Mouse (Mus musculus) frontal cortex, adult 2 months (tissue): Measurements from ENCODE around the gene Bcl9. TPM values are rescaled to one million over a fixed set of nuclear protein-coding genes. Genes with fewer than 3 reads are reported as not detected.

Experiments
- DNase-seq, 2 experiments: peaks; one replicate each; pipeline ENCODE4 v3.0.0; 2022; ENCODE audit warnings: low spot score in 1 of 2; ENCODE audit errors: extremely low spot score in 1 of 2
- polyA plus RNA-seq: library from polyadenylated mRNA; depleted of rRNA; stranded (reverse); fragments of >200 nt; gene quantifications from 2 replicates; pipeline ENCODE4 v1.2.3, GENCODE M21; 2012

The Bcl9 gene
- polyA plus RNA-seq, 1 experiment, result 20.7 TPM

DNA sequence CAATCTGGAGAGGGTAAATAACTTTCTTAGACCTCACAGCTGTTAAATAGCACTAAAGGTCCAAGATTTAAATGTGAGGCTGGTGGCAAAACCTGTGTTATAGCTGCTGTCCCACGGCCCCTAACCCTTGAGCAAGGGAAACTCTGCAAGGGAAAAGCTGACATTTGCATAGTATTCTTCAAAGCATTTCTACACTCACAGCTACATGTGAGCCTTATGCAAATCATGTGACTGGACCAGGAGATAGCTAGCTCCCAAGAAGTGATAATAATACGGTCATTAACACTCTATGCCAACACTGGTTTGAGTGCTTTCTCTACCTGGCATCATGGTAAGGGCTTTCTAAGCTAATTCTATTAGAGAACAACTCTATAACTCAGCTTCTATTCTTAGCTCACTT, 60.3 kb downstream of the Bcl9 start:
- no peak for DNase-seq

GRCm38 (mm10) chr3:97234797-97235196, 62.9 kb downstream of the Bcl9 start:
- DNase-seq, result peak; percentile 57 to 68

DNA sequence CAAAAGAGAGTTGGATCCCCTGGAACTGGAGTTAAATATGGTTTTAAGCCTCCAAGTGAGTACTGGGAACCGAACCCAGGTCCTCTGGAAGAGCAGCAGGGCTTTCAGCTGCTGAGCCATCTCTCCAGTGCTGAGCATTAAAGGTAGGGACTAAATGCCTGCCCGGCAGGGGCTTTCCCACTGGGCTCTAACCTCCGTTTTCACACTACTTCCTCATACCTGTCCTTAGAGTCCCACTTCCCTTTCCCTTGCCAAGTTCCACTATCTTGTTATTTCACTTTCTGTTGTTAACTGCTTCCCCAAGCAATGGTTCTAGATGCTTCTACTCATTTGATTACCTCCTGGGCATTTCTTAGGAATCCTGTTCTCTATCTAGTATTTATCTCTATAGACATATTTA, 65.4 kb downstream of the Bcl9 start:
- DNase-seq, result no peak

GRCm38 (mm10) chr3:97231857-97232256, 65.9 kb downstream of the Bcl9 start:
- DNase-seq, result no peak

GRCm38 (mm10) chr3:97230631-97231404, 66.9 kb downstream of the Bcl9 start:
- DNase-seq, result no peak

DNA sequence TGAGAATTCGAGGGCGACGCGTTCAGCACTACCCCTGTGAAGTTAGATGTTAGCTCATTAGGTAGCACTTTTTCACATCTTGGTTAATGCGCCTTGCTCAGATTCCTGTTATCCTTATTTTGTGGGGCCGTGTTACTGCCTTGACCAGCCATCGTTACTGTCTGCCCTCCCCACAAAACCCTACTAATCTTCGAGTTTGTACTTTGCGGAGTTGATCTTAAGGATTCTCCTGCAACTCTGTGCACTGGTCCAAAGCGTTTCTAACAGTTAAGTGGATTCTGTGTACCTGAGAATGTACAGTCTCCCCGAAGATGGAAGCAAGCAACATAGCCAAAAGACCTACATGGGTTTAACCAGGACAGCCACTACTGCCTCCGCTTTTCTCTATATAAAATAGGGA, 69.3 kb downstream of the Bcl9 start:
- no peak for DNase-seq

DNA sequence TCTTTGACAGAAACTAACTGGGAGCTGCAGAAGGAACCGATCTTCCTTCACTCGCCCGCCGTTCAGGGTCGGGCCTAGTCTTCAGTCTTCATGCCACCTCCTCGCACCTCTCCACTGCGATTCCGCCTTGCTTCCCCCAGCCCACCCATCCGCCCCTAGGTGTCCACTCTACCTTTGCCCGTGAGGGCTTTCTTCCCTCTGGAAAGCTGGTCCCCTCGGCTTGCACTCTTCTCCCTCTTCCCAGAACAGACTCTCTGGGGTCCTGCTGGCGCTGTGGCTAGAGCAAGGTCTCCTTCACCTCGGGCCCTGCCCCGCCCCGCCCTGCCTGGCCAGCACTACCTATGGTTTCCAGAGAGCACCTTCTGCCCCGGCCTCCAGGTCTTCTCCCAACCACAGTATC, 69.7 kb downstream of the Bcl9 start:
- no peak for DNase-seq

DNA sequence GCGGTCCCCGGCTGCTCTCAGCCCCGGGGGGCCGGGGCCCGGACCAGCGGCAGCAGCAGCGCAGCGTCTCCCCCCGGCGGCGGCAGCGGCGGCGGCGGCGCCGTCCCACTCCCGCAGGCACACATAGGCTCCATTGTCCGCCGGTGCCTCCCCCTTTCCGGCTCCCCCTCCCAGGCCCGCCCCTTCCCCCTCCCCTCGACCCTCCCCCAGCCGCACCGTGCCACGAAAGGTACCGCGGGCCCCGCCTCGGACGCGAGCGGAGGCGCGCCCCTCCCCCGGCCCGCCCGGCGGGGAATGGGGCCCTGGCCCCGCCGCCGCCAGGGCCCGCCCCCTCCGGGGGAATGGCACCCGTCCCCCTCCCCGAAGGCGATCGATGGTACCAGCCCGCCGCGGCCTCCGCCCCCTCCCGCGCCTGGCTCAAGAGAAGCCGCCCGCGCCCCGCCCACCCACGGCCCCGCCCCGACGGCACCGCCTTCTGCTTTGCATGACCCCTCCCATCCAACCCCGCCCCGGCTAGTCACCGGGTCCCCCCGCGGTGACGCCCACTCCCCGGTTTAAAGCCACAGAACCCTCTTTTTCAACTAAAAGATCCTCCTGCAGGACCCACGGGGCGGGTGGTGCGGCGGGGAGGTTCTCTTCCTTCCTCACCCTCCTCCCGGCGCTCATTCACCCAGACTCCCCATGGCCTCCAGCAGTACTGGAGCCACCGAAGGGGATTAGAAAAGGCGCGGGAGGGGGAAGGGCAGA, 70.3 kb downstream of the Bcl9 start:
- DNase-seq, result peak; percentile 92 to 94

DNA sequence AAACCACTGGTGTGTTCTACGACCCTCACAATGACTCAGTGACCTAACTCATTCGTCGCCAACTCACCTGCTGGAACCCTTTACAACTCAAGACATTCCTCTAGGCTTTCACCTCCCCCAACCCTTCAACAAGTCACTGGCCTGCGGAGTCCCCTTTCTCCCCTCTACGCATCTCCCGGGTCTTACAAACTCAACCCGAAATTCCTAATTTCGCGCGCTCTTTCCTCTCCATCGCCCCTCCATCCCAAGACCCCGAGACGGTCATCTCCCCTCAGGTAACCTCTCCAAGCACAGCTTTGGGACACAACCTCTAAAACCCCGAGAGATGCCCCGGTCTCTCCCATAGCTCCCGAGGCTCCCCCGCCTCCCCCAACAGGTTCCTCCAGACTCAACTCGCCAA, 71.0 kb downstream of the Bcl9 start:
- no peak for DNase-seq

DNA sequence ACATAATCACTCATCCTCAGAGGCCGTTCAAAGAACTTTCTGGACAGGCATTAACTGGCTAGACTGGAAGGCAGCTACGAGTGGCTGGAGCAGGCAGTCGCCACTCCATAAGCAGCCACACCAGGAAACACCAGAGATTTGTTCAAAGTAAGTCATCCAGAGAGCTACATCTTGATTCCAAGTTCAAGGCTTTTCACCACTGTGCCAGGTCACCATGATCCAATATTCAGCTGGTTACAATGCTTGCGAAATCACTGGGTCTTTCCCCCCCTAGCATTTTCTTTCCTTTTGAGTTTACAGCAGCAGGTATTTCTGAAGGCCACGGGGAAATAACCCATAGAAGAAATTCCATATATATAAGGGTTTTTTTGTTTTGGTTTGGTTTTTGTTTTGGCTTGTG, 72.5 kb downstream of the Bcl9 start:
- DNase-seq, result no peak

GRCm38 (mm10) chr3:97223261-97223660, 74.5 kb downstream of the Bcl9 start:
- no peak for DNase-seq

DNA sequence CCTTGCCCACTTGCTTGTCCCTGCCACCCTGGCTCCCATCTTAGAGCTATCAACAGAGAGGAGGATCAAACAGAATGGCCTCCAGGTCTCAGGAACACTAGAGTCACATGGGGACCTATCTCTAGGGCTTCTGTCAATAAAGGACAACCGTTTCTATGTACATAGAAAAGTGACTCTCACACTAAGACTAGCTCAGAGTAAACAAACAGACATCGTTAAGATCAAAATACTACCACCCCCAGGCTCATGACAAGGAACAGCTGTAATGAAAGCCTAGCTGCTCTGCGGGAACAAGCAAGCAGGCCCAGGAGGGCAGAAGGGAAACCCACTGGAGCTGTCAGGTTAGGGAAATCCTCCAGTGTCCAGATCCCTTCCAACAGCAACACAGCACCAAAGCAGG, 82.2 kb downstream of the Bcl9 start:
- DNase-seq, result no peak

DNA sequence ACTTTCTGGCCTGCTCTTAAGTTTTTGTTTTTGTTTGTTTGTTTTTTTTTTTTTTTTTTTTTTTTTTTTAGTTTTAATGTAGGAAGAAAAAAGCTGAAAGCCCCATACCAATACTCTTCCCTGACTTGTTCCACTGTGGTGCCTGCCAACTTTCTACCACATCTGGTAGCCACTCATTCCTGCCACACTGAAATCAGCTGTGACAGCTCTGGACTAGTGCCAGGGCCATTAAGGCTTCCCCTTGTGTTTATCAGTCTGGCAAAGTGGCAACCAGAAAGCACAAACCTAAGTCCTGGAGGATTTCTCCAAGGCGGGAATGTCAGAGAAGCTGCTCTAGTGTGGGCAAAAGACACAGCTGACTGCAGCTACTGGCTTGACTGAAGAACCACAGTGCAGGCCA, 83.3 kb downstream of the Bcl9 start:
- peak in 1 of 2 experiments; percentile 22 for DNase-seq

- no peak for DNase-seq
These were observed 83.8 kb downstream of the Bcl9 start for GRCm38 (mm10) chr3:97213871-97214270.

GRCm38 (mm10) chr3:97211177-97211576, 86.5 kb downstream of the Bcl9 start:
- no peak for DNase-seq

GRCm38 (mm10) chr3:97209351-97209750, 88.4 kb downstream of the Bcl9 start:
- DNase-seq, result no peak

DNA sequence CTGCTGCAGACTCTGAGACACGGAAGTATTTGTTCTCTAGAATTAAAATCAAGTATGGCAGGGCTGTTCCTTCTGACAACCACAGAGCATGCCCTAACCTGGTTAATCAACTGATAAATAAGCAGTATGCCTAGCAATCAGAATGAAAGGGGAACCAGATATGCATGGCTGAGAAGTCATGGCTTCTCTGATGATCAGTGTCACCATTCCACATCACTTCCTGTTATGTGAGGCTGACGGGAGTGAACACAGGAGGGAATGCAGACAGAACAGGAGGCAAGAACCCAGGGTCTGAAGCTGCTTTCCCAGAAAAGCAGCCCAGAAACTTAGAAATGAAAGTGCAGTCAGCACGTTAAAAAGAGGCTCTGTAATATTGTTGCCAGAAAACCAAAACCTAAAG, 91.2 kb downstream of the Bcl9 start:
- no peak for DNase-seq

DNA sequence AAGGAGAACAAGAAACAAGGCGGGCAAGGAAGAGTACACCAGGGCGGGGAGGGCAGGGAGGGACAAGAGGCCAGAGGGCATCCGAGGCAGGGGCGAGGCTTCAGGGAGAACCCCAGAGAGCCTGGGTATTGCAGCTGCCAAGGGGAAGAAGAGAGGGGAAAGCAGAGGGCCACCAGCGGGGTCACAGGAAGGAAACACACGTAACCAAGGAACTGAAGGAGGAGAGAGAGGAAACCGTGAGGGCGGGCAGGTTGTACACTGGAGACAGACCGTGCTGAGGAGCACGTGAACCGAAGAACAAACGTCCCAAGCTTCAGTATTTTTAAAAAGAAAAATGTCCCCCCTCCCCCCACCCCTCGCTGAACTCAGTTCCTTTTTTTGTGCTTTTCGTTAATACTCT, 93.8 kb downstream of the Bcl9 start:
- DNase-seq, result no peak

DNA sequence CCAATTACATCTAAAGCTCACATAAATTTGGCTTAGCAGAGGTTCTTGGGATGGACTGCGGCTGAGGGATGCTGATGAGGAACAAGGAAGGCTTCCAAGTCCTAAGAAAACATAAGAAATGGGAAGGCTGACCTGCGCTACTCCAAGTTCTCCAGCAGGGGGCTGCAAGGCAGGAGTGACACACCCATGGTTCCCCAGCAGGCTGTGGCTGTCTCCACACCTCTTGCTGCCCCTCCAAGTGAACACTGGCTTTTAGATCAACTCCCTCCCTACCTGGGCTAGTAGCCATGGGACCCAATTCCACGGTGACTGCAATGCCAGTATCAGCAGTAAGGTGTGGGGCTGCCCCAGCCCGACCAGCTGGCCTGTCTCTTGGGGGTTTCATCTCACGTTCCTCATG, 95.8 kb downstream of the Bcl9 start:
- DNase-seq, result peak in 1 of 2 experiments; percentile 80

- DNase-seq, result peak in 1 of 2 experiments; percentile 32
These were observed 98.5 kb downstream of the Bcl9 start for GRCm38 (mm10) chr3:97199261-97199660.

- DNase-seq, result no peak
These were observed 101.1 kb downstream of the Bcl9 start for GRCm38 (mm10) chr3:97196571-97196970.
